Mouse (Mus musculus) left cerebral cortex, postnatal 36 days (tissue): ENCODE results near the gene Cxcl5. TPM values are rescaled to one million over a fixed set of nuclear protein-coding genes. Genes with fewer than 3 reads are reported as not detected.
"Not testable (repeated sequence)": the region's sequence is repeated elsewhere in the genome, so short reads cannot be mapped to it uniquely, and the experiment has no call there.

ENCODE experiments used
- DNase-seq, 2 experiments: peaks; one replicate each; pipeline ENCODE4 v3.0.0; 2021 to 2022; ENCODE audit warnings: low spot score in 2 of 2, mixed read lengths in 1 of 2
- intact Hi-C: fragments of 180-260 bp; cut with DNase I; formaldehyde crosslinking; loops from one replicate; pipeline ENCODE4 v1.15.1; 2025
- microRNA-seq: library from miRNA; unstranded; fragments of <30 nt; microRNA quantifications from one replicate; pipeline ENCODE4 v1.2.0, GENCODE M21; 2022
- total RNA-seq, 2 experiments: library from RNA; stranded (reverse); gene quantifications; 2 replicates each; pipeline ENCODE4 v1.2.3; 2021

Cxcl5 gene
- total RNA-seq, 2 experiments from 2014 or later, result 0.20 TPM; not detected in 1

DNA sequence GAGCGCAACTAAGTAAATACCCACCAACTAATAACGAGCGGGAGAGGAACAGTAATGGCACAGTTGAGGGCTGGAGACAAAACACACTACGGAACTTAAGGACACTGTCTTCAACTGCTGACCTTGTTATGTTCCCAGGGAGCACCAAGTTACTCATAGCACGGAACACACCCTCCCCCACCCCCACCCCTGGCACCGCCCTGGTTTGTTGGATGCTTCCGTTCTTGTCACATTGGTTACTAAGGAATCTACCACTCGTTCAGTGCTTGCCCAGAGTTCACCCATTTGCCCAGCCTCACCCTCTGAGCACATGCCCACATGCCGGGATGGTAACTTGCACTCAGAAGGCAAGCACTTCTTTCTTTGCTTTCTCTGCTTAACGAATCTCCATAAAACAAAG is 18.5 kb downstream of the Cxcl5 start:
- intact Hi-C loops, result no loop called here
- no peak for DNase-seq

DNA sequence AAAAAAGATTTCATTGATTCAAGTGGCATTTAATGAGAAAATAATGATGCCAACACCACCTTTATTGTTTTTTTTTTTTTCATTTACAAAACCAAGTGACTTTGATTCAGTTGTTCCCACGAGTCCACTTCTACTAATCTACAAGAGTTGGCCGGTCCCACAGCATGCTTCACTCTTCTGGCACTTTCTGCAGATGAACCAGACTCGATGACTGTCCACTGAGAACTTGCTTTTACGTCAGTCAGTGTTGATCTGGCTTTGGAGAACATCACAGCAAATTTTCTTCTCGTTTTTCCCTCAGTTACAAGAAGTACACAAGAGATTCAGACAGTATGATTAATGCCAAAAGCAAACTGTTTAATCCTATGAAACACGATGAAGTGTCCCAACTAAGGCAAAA is 19.7 kb downstream of the Cxcl5 start:
- intact Hi-C loops, result no loop called here

DNA sequence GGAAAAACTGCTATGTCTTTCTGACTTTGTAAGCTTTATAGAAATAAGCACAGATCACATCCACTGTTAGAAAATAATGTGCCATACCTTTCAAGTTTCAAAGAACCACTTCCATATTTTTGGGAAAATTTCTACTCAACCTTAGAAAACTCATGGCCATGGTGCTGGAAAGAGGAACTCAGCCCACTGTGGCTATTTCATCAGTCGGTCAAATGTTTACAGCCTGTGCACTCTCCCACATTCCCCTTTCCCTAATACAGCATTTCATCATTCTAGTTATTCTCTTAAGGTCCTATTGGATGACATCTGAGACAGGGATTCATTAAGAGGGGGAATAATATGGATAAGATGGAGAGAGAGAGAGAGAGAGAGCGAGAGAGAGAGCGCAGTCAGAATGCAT is 24.5 kb downstream of the Cxcl5 start:
- no peak for DNase-seq
- intact Hi-C loops, result no loop called here

More for the DNA sequence above, 19.7 kb downstream of the Cxcl5 start:
- no peak for DNase-seq

DNA sequence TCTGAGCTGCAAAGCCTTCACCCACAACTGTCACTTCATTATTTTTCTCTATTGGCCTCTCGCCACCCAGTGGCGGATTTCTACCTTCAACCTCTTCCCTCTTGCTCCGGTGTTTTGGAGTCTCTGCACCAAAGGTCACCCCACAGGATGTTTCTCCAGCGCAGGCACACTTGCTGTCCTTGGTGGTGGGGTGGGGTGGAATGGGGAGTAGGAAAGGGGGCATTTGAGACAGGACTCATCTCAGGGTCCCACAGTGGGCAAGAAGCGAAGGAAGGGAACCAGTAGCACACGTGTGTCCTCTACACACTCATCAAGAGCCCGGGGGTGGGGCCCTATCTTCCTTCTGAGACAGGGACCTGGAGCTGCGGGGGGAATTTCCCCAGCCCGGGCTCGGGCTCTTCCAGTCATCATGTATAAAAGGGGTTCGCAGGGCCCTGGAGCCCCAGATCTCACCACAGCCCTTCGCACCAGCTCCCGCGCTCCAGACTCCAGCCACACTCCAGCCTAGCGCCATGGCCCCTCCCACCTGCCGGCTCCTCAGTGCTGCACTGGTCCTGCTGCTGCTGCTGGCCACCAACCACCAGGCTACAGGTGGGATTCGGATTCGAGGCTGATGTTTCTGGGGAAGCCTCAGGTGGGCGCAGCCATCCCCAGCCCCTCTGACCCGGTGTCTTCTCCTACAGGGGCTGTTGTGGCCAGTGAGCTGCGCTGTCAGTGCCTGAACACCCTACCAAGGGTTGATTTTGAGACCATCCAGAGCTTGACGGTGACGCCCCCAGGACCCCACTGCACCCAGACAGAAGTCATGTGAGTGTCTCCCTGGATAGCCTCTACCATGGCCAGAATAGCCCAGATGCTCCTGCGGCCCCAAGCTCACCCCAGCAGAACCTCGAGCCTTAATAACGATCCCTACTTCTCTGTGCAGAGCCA is 26.8 kb downstream of the Cxcl5 start, which contains the start of gene Cxcl3:
TSS of gene Cxcl3 (plus strand) at position 445 of the 930 bp plus-strand sequence.
- no peak for DNase-seq
- intact Hi-C loops, result loop anchor here (5.0 kb wide), 1 partner anchor 124 kb away; no protein-coding TSS in a partner anchor

DNA sequence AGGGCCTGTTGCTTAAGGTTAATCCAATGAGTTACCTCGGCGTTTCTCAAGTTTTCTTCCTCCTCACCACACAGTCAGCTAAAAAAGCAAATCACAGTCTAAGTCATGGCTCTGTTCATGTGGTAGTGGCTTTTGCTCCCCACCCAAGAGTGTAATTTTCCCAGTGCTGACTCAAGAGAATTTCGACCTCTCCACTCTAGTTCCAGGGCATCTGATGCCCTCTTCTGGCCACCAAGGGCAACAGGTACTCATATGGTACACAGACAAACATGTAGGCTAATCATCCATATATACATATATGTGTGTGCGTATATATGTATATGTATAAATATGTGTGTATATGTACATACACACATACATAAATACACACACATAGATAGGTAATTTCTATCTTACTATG is 29.0 kb downstream of the Cxcl5 start:
- intact Hi-C loops, result loop anchor here (5.0 kb wide), 1 partner anchor 126 kb away; no protein-coding TSS in a partner anchor
- no peak for DNase-seq

DNA sequence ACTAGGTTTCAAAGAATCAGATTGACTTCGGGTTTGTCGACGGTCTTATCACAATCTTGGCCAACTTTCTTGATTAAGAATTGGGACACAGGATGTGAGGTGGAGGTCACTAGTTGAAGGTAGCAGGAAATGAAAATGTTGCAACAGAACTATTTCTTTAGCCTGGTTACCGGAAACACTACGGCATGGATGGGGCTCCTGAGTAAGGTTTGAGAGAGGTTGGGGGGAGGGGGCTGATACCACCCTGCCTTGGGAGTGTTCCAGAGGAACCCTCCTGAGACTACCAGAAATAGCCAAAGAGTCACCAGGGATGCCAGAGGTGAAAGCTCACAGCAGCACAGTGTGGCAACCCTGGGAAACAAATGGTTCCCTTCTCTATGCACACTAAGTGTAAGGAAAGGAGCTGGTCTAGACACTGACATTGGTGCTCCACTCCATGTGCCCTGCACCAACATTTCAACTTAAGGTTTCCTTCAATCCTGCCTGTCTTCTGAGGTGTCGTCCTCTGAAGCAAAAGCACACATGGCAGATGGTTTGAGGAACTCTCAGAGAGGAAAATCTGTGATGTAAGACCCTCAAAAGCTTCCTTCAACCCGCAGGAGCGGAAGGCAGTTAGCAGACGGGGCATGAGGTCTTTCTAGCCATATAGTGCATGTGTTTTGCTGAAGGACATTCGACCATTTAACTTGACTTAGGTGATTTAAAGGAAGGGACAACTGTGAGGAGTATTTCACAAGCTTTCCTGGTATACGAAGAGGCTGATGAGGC is 30.3 kb downstream of the Cxcl5 start:
- no peak for DNase-seq
- intact Hi-C loops, result loop anchor here (5.0 kb wide), 1 partner anchor 127 kb away; no protein-coding TSS in a partner anchor

DNA sequence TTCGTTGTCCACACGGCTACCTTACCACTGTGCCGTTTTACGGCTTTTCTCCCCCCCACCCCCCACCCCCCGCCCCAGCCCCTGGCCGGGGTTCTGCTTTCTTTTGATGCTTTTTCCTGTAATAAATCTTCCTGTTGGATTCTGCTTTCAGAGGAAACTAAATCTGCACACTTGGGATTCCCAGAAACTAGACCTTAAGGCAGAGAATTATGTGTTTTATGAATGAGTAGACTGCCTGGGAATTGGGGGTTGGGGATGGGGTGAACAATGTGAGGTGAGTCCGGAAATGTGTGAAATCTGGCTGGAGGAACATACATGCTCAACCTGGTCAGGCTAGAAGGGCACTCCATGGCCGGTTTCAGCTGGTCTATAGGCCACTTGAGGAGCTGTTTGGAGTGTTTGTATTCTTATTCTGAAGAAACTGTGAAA is 30.9 kb downstream of the Cxcl5 start:
- no peak for DNase-seq
- intact Hi-C loops, result no loop called here

DNA sequence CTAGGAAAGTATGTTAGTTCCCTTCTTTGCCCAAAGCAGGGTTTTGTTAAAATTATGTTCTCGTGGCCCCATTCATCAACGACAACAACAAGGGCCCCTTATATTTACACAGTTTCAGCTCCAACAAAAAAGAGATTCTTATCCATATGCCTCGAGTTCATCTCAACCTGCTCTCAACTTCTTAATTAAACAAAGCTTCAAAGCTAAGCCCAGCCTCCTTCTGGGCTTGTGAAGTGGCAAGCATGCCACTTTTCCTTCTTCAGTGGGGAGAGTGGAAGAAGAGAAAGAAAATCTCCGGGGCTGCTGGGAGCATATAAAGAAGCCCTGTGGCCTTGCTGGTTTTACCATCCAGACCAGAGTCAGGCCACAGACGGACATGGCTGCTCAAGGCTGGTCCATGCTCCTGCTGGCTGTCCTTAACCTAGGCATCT is 35.0 kb downstream of the Cxcl5 start, which contains the start of gene Cxcl15:
TSS of gene Cxcl15 (plus strand) at position 340 of the 431 bp plus-strand sequence.
- intact Hi-C loops, result no loop called here
- no peak for DNase-seq

DNA sequence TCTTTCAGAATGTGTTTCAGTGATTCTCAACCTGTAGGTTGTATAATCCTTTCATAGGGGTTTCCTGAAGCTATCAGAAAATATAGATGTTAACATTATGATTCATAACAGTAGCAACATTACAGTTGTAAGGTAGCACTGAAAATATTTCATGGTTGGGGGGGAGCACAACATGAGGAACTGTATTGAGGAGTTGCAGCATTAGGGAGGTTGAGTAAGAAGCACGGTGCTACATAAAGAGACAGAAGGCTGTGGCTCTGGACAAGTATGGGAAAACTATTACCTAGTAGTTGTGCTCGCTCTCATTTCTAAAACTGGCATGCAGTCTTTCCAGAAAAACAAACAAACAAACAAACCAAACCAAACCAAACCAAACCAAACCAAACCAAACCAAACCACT is 36.2 kb downstream of the Cxcl5 start:
- intact Hi-C loops, DNase-seq: not testable (repeated sequence)

DNA sequence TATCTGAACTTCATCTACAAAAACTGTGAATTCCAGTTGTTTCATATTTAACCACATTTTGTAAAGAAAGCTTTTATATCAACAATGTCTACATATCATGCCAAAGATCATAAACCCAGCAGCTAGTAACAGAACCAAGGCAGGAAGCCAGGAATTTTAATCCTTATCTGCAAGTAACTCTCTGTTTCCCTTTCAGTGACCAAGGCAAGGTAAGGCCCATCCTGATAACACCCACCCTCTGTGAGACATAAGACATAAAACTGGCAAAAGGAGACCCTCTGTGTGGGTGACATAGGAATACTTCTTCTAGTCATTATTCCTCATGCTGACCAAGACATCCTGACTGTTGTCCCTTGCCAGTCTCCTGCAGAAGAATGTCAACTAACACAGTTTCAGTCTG is 45.4 kb downstream of the Cxcl5 start:
- intact Hi-C loops, result no loop called here
- no peak for DNase-seq

DNA sequence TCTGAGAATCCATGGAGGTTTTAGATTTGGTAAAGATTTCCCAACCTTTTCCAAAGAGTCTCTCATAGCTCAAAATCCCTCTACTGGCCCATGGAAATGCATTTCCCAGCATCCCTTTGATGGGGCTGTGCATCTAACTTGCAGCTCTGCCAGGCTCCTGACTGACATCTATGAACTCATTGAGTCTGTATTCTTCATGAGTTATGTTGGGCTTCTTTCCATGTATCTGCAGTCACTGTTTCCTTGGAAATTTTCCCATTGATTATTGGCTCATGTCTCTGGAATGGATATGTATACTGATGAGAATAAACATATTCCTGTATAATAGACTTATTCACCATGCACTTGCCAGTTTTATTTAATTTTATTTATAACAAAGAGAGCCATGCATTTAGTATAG is 46.9 kb downstream of the Cxcl5 start:
- DNase-seq, result no peak
- intact Hi-C loops, result no loop called here

DNA sequence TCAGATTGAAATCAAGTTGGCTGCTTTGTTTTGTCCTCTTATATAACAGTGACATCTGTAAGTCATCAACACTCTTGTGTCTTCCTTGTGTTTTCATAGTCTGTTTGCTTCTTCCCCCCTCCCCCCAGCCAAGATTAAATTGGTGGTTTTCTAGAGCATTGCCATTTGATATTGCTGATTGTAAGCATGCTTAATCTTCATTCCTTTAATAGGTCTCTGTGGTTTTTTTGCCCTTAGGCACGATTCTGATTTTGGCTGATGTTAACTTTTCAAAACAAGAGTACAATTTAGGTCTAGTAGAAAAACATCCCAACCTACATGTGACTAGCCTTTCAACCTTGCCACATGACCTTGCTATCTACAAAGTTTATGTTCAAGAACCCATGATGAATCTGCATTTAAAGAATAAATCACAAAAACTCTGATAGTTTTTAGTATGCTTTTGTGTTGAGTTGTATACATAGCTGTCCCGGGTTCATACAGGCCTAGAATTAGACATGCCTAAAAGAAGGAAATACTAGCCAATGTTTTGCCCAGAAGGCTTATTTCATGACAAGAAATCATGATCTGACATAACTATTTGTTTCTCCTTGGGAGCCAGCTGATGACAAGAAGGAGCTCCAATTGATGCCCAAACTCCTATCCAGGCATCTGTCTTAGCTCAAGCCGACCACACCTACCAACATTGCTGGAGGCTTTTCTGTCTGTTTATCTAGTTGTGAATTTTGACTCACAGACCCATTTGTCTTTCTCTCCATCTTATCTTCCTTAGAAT is 48.2 kb downstream of the Cxcl5 start:
- intact Hi-C loops, result no loop called here
- DNase-seq, result no peak

Small RNA genes lying within 50 kb of the gene (microRNA-seq; reads per million reads assigned to microRNA genes)
- gene Gm24322, result not detected

Other genes starting within 250 kb of the Cxcl5 start
- not detected for gene Afm, start 240.4 kb upstream of the Cxcl5 start, total RNA-seq
- under 1 TPM; 0.16 to 0.27 TPM for gene 5830473C10Rik, start 198.3 kb upstream of the Cxcl5 start, total RNA-seq
- gene Rassf6, start 118.7 kb upstream of the Cxcl5 start, total RNA-seq, result 1 to 10 TPM in 1 of 2 experiments, under 1 TPM in 1; 0.97 to 1.4 TPM
- gene Ppbp, start 9.2 kb downstream of the Cxcl5 start, total RNA-seq, result under 1 TPM in 1 of 2 experiments, not detected in 1; 0.88 TPM
- 1 to 10 TPM; 2.3 to 2.9 TPM for gene Pf4, start 13.1 kb downstream of the Cxcl5 start, total RNA-seq
- not detected for gene Cxcl3, start 26.7 kb downstream of the Cxcl5 start, total RNA-seq
- not detected for gene Cxcl15, start 35.2 kb downstream of the Cxcl5 start, total RNA-seq
- gene Cxcl1, start 131.9 kb downstream of the Cxcl5 start, total RNA-seq, result not detected
- gene Cxcl2, start 144.5 kb downstream of the Cxcl5 start, total RNA-seq, result not detected
- gene Mthfd2l, start 171.8 kb downstream of the Cxcl5 start, total RNA-seq, result 10 to 100 TPM; 17.0 to 17.8 TPM